Mouse (Mus musculus) CD4-positive, CD25-positive, alpha-beta regulatory T cell, adult 2 months (primary cell): Measurements from ENCODE around the gene Prss58.

Experiments
- DNase-seq: peaks from one replicate; pipeline ENCODE4 v3.0.0-alpha.2; 2012; ENCODE audit warnings: low read depth, low spot score

Gene Prss58

GRCm38 (mm10) chr6:40900287-40900686 is at the start of gene Prss58:
TSS of gene Prss58 (minus strand) at chr6:40900387.
- no peak for DNase-seq

- no peak for DNase-seq
These were observed 40.3 kb upstream of the Prss58 start, which contains the start of gene 1700074P13Rik for GRCm38 (mm10) chr6:40940457-40940856. TSS of gene 1700074P13Rik (minus strand) at chr6:40940557.

- no peak for DNase-seq
These were observed 19.8 kb upstream of the Prss58 start for GRCm38 (mm10) chr6:40919954-40920353.

GRCm38 (mm10) chr6:40894716-40895115 is 5.5 kb downstream of the Prss58 start:
- no peak for DNase-seq

- peak; percentile 78 for DNase-seq
These were observed 6.6 kb downstream of the Prss58 start for GRCm38 (mm10) chr6:40893577-40893976.

GRCm38 (mm10) chr6:40891754-40892153 is 8.4 kb downstream of the Prss58 start:
- DNase-seq, result peak; percentile 13

GRCm38 (mm10) chr6:40890973-40891372 is 9.2 kb downstream of the Prss58 start:
- peak; percentile 61 for DNase-seq

- no peak for DNase-seq
These were observed 12.8 kb downstream of the Prss58 start, which contains the start of gene Moxd2 for GRCm38 (mm10) chr6:40887394-40887793. TSS of gene Moxd2 (minus strand) at chr6:40887494.

GRCm38 (mm10) chr6:40845283-40845682 is 54.9 kb downstream of the Prss58 start:
- DNase-seq, result peak; percentile 33
